Mouse (Mus musculus): ENCODE data around the gene Ube2z. TPM values are rescaled to one million over a fixed set of nuclear protein-coding genes. Genes with fewer than 3 reads are reported as not detected.
"Not testable (repeated sequence)": the region's sequence is repeated elsewhere in the genome, so short reads cannot be mapped to it uniquely, and the experiment has no call there.

Ube2z gene
- polyA plus RNA-seq (2015; fragmentation: Nextera tagmentation; extraction: Ambion mirVana), result 39.8 and 43.2 TPM in 2 replicates

DNA sequence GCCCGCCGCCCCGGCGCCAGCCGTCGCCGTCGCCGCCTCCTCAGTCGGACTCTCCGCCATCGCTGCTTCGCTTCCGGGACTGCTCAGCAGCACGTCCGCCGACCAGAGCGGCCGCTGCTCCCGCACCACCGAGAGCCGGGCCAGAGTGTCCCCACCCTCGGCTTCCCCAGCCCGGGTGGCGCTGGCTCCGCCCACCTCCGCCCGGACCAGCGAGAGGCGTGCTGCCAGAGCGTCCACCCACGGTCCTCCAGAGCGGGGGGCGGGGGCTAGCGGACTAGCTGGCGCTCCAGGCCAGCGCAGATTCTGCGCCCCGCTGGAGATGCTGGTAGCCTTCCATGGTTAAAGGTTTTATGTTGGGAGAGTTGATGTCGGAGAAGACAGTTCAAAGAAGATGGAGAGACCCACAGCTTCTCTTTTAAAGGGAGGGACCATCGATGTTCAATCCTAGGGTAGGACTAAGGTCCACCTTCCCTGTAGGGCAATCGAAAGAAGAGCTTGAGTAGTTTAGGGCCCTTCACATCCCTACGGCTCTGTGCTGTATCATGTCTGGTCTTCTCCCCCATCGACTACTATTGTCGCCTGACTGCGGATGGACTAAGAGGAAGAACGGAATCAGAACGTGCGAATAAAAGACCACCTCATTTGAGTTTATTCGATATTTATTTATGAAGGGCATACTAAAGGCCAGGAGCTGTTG lies at the start of gene Ube2z:
Ube2z (minus strand) TSS at position 174 of the 697 bp plus-strand sequence.
- H3K4me3 ChIP-seq, result peak within 1 kb of the TSS; percentile 94
- peak within 1 kb of the TSS; percentile 81 for H3K27ac ChIP-seq
- peaks cover 20% of the 10 kb centered on the region for H3K36me3 ChIP-seq
- no peaks in the 10 kb centered on the region for H3K27me3 ChIP-seq
- peak within 1 kb of the TSS; percentile 85 for H3K4me2 ChIP-seq
- ATAC-seq (ENCODE audit: insufficient number of reproducible peaks, insufficient read depth, low FRiP score, low TSS enrichment, low read depth), result peak; percentile 98
- no peaks in the 10 kb centered on the region for H3K9me3 ChIP-seq
- 6% methylated on average over 41 of the region's 50 CpGs for WGBS
- H3K9ac ChIP-seq, result peak within 1 kb of the TSS; percentile 96
- peaks cover 24% of the 10 kb centered on the region for H3K4me1 ChIP-seq

DNA sequence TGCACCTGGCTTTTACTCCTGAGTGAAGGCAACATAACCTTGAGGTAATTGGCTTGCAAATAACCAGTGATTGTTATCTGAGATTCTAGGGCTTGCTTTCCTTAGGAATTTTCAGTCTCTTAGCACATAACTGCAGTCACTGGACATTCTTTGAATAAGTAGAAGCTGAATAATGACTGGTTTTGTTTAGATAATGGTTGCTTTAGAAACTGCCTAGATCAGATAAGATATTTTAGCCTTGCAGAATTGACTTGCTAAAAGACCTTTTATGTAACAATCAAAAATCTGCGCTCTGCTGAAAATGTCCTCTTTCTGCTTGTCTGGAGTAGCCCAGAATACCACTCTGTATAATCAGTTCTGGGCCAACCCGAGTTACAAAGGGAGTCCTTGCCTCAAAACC lies 48.9 kb upstream of the Ube2z start:
- H3K9ac ChIP-seq, result no peak overlapping the region
- no peaks in the 10 kb centered on the region for H3K36me3 ChIP-seq
- H3K4me1 ChIP-seq, result no peaks in the 10 kb centered on the region
- H3K9me3 ChIP-seq, result no peaks in the 10 kb centered on the region
- WGBS, result 47% methylated on average over 2 of the region's 2 CpGs
- H3K27me3 ChIP-seq, result no peaks in the 10 kb centered on the region
- H3K4me2 ChIP-seq, result no peak overlapping the region
- H3K4me3 ChIP-seq, result no peak overlapping the region
- no peak for ATAC-seq (ENCODE audit: insufficient number of reproducible peaks, insufficient read depth, low FRiP score, low TSS enrichment, low read depth)
- no peak overlapping the region for H3K27ac ChIP-seq

DNA sequence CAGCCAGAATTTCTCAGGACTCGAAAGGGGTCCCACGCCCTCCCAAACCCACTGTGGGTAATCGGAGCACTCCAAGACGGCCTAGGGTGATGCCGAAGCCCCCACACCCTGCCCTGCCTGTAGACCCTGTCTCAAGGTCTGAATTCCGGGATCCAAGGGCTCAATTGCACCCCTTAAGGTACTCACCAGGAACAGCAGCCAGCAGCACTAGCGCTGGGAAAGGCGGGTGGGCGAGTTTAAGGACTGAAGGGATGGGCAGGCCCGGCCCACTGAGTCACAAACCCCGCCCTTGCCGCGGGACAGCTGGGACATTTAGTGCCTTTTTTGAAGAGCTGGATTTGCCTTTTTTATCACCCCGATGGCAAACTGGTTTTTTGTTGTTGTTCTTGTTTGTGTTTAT lies 46.6 kb upstream of the Ube2z start, which contains the start of gene Calcoco2:
Calcoco2 (minus strand) TSS at position 214 of the 400 bp plus-strand sequence.
- H3K9me3 ChIP-seq, result no peaks in the 10 kb centered on the region
- WGBS, result 37% methylated on average over 14 of the region's 14 CpGs
- H3K27me3 ChIP-seq, result no peaks in the 10 kb centered on the region
- H3K9ac ChIP-seq, result no peak within 1 kb of the TSS
- H3K4me2 ChIP-seq, result no peak within 1 kb of the TSS
- no peak within 1 kb of the TSS for H3K4me3 ChIP-seq
- no peak for ATAC-seq (ENCODE audit: insufficient number of reproducible peaks, insufficient read depth, low FRiP score, low TSS enrichment, low read depth)
- no peaks in the 10 kb centered on the region for H3K36me3 ChIP-seq
- no peak within 1 kb of the TSS for H3K27ac ChIP-seq
- H3K4me1 ChIP-seq, result 0 out of 2 replicates have a peak, but pooled peaks cover 3% of the 10 kb centered on the region

DNA sequence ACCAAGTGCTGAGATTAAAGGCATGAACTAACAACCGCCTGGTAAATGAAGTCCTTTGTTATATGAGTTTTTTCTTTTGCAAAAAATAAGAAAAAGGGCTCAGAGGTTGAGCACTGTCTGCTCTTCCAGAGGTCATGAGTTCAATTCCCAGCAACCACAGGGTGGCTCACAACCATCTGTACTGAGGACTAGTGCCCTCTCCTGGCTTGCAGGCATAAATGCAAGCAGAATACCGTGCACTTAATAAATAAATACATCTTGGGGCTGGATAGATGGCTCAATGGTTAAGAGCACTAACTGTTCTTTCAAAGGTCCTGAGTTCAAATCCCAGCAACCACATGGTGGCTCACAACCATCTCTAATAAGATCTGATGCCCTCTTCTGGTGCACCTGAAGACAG lies 45.8 kb upstream of the Ube2z start:
- ATAC-seq (ENCODE audit: insufficient number of reproducible peaks, insufficient read depth, low FRiP score, low TSS enrichment, low read depth); H3K4me1 ChIP-seq; H3K4me3 ChIP-seq; H3K9ac ChIP-seq; H3K4me2 ChIP-seq; H3K27ac ChIP-seq; H3K9me3 ChIP-seq; H3K27me3 ChIP-seq; H3K36me3 ChIP-seq: not testable (repeated sequence)
- 58% methylated on average over 2 of the region's 2 CpGs for WGBS

DNA sequence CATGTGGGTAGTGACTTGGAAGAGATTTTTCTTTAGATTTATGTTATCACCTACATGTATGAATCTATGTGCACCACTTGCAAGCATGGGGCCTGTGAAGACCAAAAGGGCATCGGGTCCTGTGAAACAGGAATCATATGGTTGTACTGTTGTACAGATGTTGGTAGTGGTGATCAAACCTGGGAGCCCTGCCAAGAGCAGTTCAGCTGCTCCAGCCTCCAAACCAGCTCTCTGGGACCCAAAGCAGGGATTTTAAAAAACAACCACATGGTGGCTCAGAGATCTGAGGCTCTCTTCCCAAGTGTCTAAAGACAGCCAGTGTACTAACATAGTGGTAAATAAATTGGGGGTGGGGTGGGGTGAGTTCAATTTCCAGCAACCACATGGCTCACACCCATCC lies 43.2 kb upstream of the Ube2z start:
- Histone ChIP-seq H3K4me1 (0 out of 2 replicates have a peak, but pooled peaks cover 3% of the 10 kb centered on the region), H3K9me3 (no peaks in the 10 kb centered on the region), H3K27ac (no peak overlapping the region), H3K9ac (no peak overlapping the region), H3K27me3 (no peaks in the 10 kb centered on the region), H3K36me3 (no peaks in the 10 kb centered on the region), H3K4me3 (no peak overlapping the region), H3K4me2 (no peak overlapping the region)
- 50% methylated on average over 1 of the region's 1 CpGs for WGBS
- no peak for ATAC-seq (ENCODE audit: insufficient number of reproducible peaks, insufficient read depth, low FRiP score, low TSS enrichment, low read depth)

DNA sequence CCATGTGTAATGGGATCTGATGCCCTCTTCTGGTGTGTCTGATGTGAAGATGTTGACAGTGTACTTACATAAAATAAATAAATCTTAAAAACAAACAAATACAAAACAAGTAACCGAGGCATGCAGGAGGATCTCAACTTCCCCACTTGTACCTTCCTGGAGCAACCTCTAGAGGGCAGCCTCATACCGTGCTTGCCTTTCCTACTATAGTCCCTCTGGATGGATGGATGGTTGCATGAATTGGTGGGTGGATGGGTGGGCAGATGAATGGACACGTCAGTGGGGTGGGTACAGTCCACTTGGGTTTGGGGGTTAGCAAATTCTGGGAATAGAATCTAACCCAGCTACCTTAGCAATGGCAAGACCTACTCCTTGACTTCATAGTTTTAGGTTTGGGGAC lies 28.2 kb upstream of the Ube2z start:
- Histone ChIP-seq H3K9me3 (no peaks in the 10 kb centered on the region; the same call in 1 of the 2 replicates), H3K27ac (no peak overlapping the region), H3K36me3 (no peaks in the 10 kb centered on the region), H3K4me3 (no peak overlapping the region), H3K4me1 (no peaks in the 10 kb centered on the region), H3K9ac (no peak overlapping the region), H3K4me2 (no peak overlapping the region), H3K27me3 (peaks cover 7% of the 10 kb centered on the region; the same call in 1 of the 2 replicates)
- no peak for ATAC-seq (ENCODE audit: insufficient number of reproducible peaks, insufficient read depth, low FRiP score, low TSS enrichment, low read depth)
- WGBS, result 9% methylated on average over 3 of the region's 3 CpGs

DNA sequence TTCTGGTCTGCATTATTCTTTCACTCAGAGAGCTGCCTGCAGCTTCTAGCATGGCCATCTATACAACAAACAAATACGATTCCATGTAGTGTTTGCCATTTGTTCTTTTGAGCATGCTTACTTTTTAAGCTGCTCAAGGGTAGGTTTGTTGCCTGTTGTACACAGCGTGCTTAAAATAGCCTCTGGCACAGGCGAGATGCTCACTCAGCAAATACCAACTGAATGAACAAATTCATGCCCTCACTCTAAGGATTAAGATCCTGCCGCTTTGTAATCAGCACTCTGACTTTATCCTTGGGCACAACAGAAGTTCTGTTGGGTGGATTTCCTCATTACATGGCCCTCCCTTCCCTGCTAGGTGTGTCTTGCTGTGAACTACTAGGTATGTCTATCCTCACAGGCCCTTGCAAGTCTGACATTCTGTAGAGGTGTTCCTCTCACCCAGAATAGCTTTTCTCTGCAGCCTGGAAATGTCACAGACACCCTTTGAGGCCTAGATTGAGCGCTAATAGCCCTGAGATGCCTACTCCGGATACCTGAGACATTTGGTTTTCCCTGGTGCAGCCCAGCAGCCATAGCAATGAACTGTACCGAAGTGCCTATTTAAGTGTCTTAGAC lies 27.6 kb upstream of the Ube2z start:
- no peak overlapping the region for H3K4me3 ChIP-seq
- 38% methylated on average over 7 of the region's 7 CpGs for WGBS

DNA sequence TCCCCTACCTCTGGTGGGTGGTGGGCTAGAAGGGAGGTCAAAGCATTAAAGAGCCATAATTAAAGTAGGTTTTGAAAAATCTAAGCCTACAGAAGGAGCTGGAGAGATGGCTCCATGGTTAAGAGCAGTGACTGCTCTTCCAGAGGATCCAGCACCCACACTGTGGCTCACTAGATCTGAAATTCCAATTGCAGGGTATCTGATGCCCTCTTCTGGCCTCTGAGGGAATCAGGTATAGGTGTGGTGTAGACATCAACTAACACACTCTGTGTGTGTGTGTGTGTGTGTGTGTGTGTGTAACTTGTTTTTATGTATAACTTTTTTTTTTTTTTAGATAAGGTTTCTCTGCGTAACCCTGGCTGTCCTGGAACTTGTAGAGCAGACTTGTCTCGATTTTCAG lies 25.9 kb upstream of the Ube2z start:
- Histone ChIP-seq H3K4me1 (no peaks in the 10 kb centered on the region), H3K27me3 (peaks cover 7% of the 10 kb centered on the region; the same call in 1 of the 2 replicates), H3K36me3 (no peaks in the 10 kb centered on the region), H3K4me3 (no peak overlapping the region), H3K9ac (no peak overlapping the region), H3K27ac (no peak overlapping the region), H3K9me3 (peaks cover 5% of the 10 kb centered on the region), H3K4me2 (no peak overlapping the region)
- ATAC-seq (ENCODE audit: insufficient number of reproducible peaks, insufficient read depth, low FRiP score, low TSS enrichment, low read depth), result no peak
- WGBS, result 58% methylated on average over 2 of the region's 2 CpGs

More for the DNA sequence above, 27.6 kb upstream of the Ube2z start:
- Histone ChIP-seq H3K36me3 (no peaks in the 10 kb centered on the region), H3K9me3 (peaks cover 5% of the 10 kb centered on the region), H3K9ac (no peak overlapping the region), H3K4me2 (no peak overlapping the region), H3K27me3 (peaks cover 7% of the 10 kb centered on the region; the same call in 1 of the 2 replicates), H3K27ac (no peak overlapping the region), H3K4me1 (no peaks in the 10 kb centered on the region)
- ATAC-seq (ENCODE audit: insufficient number of reproducible peaks, insufficient read depth, low FRiP score, low TSS enrichment, low read depth), result no peak

DNA sequence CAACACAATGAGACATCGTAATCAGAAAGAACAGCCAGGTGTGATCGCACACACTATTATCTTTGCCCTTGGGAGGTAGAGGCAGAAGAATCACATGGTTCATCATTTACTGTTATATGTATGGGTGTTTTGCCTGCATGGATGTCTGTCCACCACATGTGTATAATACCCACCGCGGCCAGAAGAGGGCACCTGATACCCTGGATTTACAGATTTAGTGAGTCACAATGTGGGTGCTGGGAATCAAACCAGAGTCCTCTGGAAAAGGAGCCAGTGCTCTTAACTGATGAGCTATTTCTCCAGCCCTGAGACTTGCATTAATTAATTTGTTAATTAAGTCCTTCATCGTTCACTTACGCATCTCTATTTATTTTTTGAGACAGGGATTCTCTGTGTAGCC lies 22.8 kb upstream of the Ube2z start:
- Histone ChIP-seq H3K4me2 (no peak overlapping the region), H3K27me3 (peaks cover 5% of the 10 kb centered on the region; the same call in 1 of the 2 replicates), H3K4me3 (no peak overlapping the region), H3K9me3 (peaks cover 5% of the 10 kb centered on the region), H3K4me1 (no peaks in the 10 kb centered on the region), H3K9ac (no peak overlapping the region), H3K27ac (no peak overlapping the region), H3K36me3 (no peaks in the 10 kb centered on the region)
- 87% methylated on average over 6 of the region's 6 CpGs for WGBS
- ATAC-seq (ENCODE audit: insufficient number of reproducible peaks, insufficient read depth, low FRiP score, low TSS enrichment, low read depth), result no peak

DNA sequence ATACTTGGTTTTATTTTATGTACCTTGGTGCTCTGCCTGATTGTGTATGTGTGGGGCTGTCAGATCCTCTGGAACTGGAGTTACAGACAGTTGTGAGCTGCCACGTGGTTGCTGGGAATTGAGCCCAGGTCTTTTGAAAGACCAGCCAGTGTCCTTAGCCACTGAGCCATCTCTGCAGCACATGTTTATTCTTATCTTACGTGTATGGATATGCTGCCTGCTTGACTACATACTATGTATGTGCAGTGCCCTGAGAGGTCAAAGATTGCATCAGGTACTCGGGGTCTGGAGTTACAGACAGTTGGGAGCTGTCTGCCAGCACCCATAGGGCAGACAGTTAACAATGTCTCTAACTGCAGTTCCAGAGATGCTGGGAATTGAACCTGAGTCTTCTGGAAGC lies 17.5 kb upstream of the Ube2z start:
- Histone ChIP-seq H3K4me3 (no peak overlapping the region), H3K4me2 (no peak overlapping the region), H3K27me3 (no peaks in the 10 kb centered on the region), H3K9ac (no peak overlapping the region), H3K4me1 (no peaks in the 10 kb centered on the region), H3K27ac (no peak overlapping the region), H3K36me3 (no peaks in the 10 kb centered on the region), H3K9me3 (no peaks in the 10 kb centered on the region)
- no peak for ATAC-seq (ENCODE audit: insufficient number of reproducible peaks, insufficient read depth, low FRiP score, low TSS enrichment, low read depth)
- WGBS, result 71% methylated on average over 3 of the region's 3 CpGs

DNA sequence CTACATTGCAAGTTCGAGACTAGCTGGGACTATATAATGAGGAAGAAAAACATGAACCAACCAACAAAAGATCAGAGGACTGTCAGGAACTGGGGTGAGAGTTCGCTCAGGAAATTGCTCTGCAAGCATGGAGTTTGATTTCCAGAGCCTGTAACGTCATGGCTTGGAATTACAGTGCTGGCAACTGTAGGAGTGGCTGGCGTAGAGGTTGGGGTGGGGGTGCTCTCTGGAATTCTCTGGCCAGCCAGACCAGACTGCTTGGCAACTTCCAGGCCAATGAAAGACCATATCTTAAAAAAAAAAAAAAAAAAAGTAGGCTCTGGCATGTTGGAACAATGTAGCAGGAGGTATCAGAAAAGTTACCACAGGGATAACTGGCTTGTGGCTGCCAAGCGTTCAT lies 15.5 kb upstream of the Ube2z start:
- no peaks in the 10 kb centered on the region for H3K36me3 ChIP-seq
- H3K4me3 ChIP-seq, result no peak overlapping the region
- no peaks in the 10 kb centered on the region for H3K27me3 ChIP-seq
- no peak overlapping the region for H3K9ac ChIP-seq
- no peak overlapping the region for H3K27ac ChIP-seq
- no peaks in the 10 kb centered on the region for H3K9me3 ChIP-seq
- WGBS, result 72% methylated on average over 5 of the region's 5 CpGs
- H3K4me1 ChIP-seq, result no peaks in the 10 kb centered on the region
- H3K4me2 ChIP-seq, result no peak overlapping the region
- ATAC-seq (ENCODE audit: insufficient number of reproducible peaks, insufficient read depth, low FRiP score, low TSS enrichment, low read depth), result no peak
